Mouse (Mus musculus) gastrocnemius, postnatal 36 days (tissue): ENCODE data around the gene Rab40b. TPM values are rescaled to one million over a fixed set of nuclear protein-coding genes. Genes with fewer than 3 reads are reported as not detected.

Source experiments
- microRNA-seq, 2 experiments: library from miRNA; unstranded; fragments of <30 nt; microRNA quantifications; one replicate each; pipeline ENCODE4 v1.2.0; 2021
- total RNA-seq, 2 experiments: library from RNA; stranded (reverse); gene quantifications; 2 replicates each; pipeline ENCODE4 v1.2.3; 2021

Rab40b gene
- total RNA-seq, 2 experiments from 2014 or later: 6.0 to 16.3 TPM

Small RNA genes within 50 kb of the gene (microRNA-seq; reads per million reads assigned to microRNA genes)
- gene Mir7236: 0 to 0.36 reads per million in 2 experiments

Other genes with a start within 250 kb of the Rab40b start
- gene Tex19.1, start 242.1 kb downstream of the Rab40b start, total RNA-seq: not detected
- gene Uts2r, start 228.0 kb downstream of the Rab40b start, total RNA-seq: 1 to 10 TPM; 1.4 to 1.5 TPM
- gene Hexdc, start 183.8 kb downstream of the Rab40b start, total RNA-seq: 1 to 10 TPM; 6.8 to 7.5 TPM
- 10 to 100 TPM; 11.0 to 12.0 TPM for gene Ogfod3, start 183.5 kb downstream of the Rab40b start, total RNA-seq
- 1 to 10 TPM; 2.5 to 2.7 TPM for gene Cybc1, start 158.9 kb downstream of the Rab40b start, total RNA-seq
- 100 to 1,000 TPM in 1 of 2 experiments, 10 to 100 TPM in 1; 94.7 to 102 TPM for gene Narf, start 151.0 kb downstream of the Rab40b start, total RNA-seq
- 10 to 100 TPM; 24.6 to 24.9 TPM for gene Foxk2, start 128.3 kb downstream of the Rab40b start, total RNA-seq
- 10 to 100 TPM; 16.5 to 17.9 TPM for gene Wdr45b, start 33.8 kb downstream of the Rab40b start, total RNA-seq
- 1 to 10 TPM; 3.2 to 3.6 TPM for gene Fn3krp, start 33.1 kb upstream of the Rab40b start, total RNA-seq
- gene Fn3k, start 46.7 kb upstream of the Rab40b start, total RNA-seq: 10 to 100 TPM; 14.4 to 17.6 TPM
- gene Tbcd, start 63.7 kb upstream of the Rab40b start, total RNA-seq: 10 to 100 TPM; 12.5 to 12.7 TPM
- gene Zfp750, start 131.1 kb upstream of the Rab40b start, total RNA-seq: under 1 TPM; 0.20 to 0.35 TPM